Mouse (Mus musculus): ENCODE measurements around the gene Brdt. TPM values are rescaled to one million over a fixed set of nuclear protein-coding genes. Genes with fewer than 3 reads are reported as not detected.

Brdt gene
- polyA plus RNA-seq, 1 experiment from 2014 or later = 0.96 TPM

DNA sequence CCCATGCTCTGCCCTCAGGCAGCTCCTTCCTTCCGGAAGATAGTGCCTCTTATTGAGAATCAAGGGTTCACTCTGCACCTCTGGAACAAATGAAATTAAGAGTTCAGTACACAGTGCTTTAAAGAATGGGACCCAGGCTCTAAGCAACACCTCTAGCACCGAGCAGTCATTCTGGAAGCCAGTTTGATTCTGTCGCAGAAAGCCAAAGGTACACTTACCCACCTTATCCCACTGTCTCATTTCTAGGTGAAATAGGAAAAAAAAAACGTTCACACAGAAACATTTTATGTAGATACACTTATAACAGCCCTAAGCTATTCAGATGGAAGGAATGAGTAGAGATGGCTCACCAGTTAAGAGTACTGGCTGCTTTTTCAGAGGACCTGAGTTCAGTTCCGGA is 71.5 kb downstream of the Brdt start, which contains the start of gene Ephx4:
Ephx4 (plus strand) TSS at position 301 of the 400 bp plus-strand sequence.
- WGBS = 28% methylated on average over 5 of the region's 5 CpGs
- H3K4me3 ChIP-seq (ENCODE audit: low read length) = peak within 1 kb of the TSS; percentile 75
- H3K4me1 ChIP-seq (ENCODE audit: control insufficient read depth, insufficient read depth, low read length) = peaks cover 7% of the 10 kb centered on the region
- H3K27me3 ChIP-seq (ENCODE audit: control insufficient read depth, insufficient read depth, low read length) = peaks cover 12% of the 10 kb centered on the region
- H3K36me3 ChIP-seq (ENCODE audit: control insufficient read depth, insufficient read depth) = no peaks in the 10 kb centered on the region
- peak within 1 kb of the TSS; percentile 99 for H3K4me2 ChIP-seq (ENCODE audit: low read depth, low read length)
- no peak within 1 kb of the TSS for H3K27ac ChIP-seq (ENCODE audit: low read length)
- ATAC-seq (replicated peaks; ENCODE audit: extremely low read depth, insufficient read depth, low FRiP score) = no peak
- H3K9me3 ChIP-seq (replicated peaks; ENCODE audit: control insufficient read depth, low read length) = no peaks in the 10 kb centered on the region
- peak within 1 kb of the TSS; percentile 76 for H3K9ac ChIP-seq (ENCODE audit: low read length)

DNA sequence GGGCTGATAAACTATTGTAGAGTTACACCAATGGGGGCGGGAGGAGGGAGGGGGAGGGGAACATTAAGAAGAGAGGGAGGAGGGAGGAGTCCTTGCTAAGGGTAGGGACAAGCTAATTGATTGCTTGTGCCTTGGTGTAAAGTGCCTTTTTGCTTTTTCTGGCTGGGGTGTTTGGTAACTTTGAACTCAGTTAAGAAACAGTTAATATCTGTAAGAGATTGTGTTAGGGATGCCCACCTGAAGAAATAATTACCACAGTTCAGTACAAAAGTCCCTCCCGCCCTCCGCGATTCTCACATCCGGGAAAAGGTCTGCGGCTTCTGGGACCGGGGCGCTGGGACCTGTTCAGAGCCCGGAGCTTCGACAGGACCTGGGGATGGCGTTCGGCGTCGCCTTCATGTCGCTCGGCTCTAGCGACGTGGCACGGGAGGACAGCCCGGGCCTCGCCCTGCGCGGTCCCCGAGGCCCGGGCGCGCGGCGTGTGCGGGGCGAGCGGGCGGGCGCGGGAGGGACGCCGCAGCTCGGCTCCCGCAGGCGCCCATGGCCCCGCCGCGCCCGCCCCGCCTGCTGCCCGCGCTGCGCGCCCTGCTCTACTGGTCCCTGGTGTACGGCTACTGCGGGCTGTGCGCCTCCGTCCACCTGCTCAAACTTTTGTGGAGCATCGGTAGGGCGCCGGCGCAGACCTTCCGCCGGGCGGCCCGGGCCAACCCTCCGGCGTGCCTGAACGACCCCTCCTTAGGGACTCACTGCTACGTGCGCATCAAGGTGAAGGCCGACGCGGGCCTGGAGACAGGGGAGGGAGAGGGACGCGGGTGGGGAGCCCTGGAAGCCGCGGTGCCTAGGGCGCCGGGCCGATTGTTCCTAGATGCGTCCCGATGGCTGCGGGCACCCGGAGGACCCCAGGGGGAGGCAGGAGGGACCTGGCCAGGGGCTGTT is 72.3 kb downstream of the Brdt start:
- H3K9me3 ChIP-seq (replicated peaks; ENCODE audit: control insufficient read depth, low read length) = no peaks in the 10 kb centered on the region
- H3K27ac ChIP-seq (ENCODE audit: low read length) = no peak overlapping the region
- WGBS = under 1% methylated on average over 80 of the region's 80 CpGs
- no peaks in the 10 kb centered on the region for H3K36me3 ChIP-seq (ENCODE audit: control insufficient read depth, insufficient read depth)
- peak; percentile 60 for ATAC-seq (replicated peaks; ENCODE audit: extremely low read depth, insufficient read depth, low FRiP score)
- H3K4me3 ChIP-seq (ENCODE audit: low read length) = peak overlapping the region; percentile 75
- peaks cover 7% of the 10 kb centered on the region for H3K4me1 ChIP-seq (ENCODE audit: control insufficient read depth, insufficient read depth, low read length)
- peak overlapping the region; percentile 76 for H3K9ac ChIP-seq (ENCODE audit: low read length)
- peak overlapping the region; percentile 99 for H3K4me2 ChIP-seq (ENCODE audit: low read depth, low read length)
- peaks cover 12% of the 10 kb centered on the region for H3K27me3 ChIP-seq (ENCODE audit: control insufficient read depth, insufficient read depth, low read length)

DNA sequence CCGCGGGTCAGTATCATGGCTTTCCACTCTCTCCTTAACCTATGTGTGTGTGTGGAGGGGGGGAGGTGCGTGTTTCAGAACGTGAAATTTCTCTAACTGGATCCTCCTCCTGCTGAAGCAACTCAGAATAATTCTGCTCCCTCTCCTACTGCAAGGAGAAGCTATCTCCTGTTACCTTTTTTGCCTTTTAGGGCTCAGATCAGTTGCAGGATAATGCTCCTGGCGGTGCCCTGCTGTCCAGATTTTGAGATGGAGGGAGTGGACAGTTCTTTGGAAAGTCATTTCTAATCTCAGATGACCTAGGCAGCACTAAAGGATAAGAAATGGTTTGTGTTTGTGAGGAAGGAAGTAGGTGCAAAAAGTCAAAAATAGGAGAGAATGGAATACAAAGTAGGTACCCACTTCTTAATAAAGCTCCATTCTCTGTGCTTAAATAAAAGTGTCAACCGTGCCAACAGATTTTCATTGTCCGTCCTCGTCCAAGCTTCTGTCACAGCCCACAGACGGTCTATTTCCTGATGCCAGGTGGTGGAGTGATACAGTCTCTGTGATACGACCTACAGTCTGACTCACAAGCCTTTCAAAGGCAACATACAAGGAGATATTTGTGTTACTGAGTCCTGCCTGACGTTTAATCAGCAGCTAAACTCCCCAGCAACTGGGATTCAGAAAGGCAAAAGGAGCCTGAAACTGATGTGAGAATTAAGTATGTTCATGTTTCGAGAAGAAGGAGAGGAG is 73.2 kb downstream of the Brdt start:
- Histone ChIP-seq H3K4me2 (ENCODE audit: low read depth, low read length) (peak overlapping the region; percentile 99), H3K9ac (ENCODE audit: low read length) (peak overlapping the region; percentile 76), H3K36me3 (ENCODE audit: control insufficient read depth, insufficient read depth) (no peaks in the 10 kb centered on the region), H3K27me3 (ENCODE audit: control insufficient read depth, insufficient read depth, low read length) (peaks cover 12% of the 10 kb centered on the region), H3K9me3 (replicated peaks; ENCODE audit: control insufficient read depth, low read length) (no peaks in the 10 kb centered on the region), H3K4me1 (ENCODE audit: control insufficient read depth, insufficient read depth, low read length) (peaks cover 7% of the 10 kb centered on the region), H3K4me3 (ENCODE audit: low read length) (peak overlapping the region; percentile 75), H3K27ac (ENCODE audit: low read length) (no peak overlapping the region)
- ATAC-seq (replicated peaks; ENCODE audit: extremely low read depth, insufficient read depth, low FRiP score) = no peak
- WGBS = 27% methylated on average over 12 of the region's 12 CpGs

DNA sequence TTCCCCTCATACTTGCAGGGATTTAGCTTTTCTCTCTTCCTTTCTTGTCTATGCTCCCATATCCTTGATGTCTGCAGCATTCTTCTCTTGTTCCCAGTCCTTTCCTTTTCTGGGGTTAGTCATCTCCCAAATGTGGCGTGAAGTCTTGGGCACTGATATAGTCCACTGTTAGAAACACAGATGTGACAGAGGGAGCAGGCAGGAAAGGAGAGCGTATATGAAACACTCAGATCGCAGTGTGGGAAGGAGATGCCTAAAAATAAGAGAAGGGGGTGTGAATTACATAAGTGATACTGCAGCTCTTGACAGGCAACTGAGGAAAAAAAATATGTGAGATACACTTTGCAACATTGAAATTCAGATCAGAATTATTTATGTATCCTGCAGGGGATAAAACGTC is 74.4 kb downstream of the Brdt start:
- no peak for ATAC-seq (replicated peaks; ENCODE audit: extremely low read depth, insufficient read depth, low FRiP score)
- Histone ChIP-seq H3K9me3 (replicated peaks; ENCODE audit: control insufficient read depth, low read length) (no peaks in the 10 kb centered on the region), H3K4me1 (ENCODE audit: control insufficient read depth, insufficient read depth, low read length) (peaks cover 7% of the 10 kb centered on the region), H3K36me3 (ENCODE audit: control insufficient read depth, insufficient read depth) (no peaks in the 10 kb centered on the region), H3K4me3 (ENCODE audit: low read length) (no peak overlapping the region), H3K27me3 (ENCODE audit: control insufficient read depth, insufficient read depth, low read length) (peaks cover 12% of the 10 kb centered on the region), H3K9ac (ENCODE audit: low read length) (no peak overlapping the region), H3K27ac (ENCODE audit: low read length) (no peak overlapping the region), H3K4me2 (ENCODE audit: low read depth, low read length) (no peak overlapping the region)
- 54% methylated on average over 4 of the region's 4 CpGs for WGBS

DNA sequence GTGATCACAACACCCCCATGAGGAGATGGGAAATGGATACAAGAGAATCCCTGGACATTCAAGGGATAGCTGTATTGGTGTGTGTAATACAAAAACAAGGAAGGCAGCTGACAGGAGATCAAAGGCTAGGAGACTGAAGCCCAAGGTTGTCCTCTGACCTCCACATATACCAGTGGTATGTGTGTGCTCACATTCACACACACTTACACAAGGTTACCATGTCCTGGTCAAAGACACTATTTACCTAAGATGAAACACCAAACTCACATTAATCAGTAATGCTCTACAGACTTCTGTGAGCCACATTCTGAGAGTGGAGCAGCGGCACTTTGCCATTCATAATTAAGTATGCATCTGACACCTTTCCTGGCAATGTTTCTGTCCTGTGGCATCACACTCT is 79.3 kb downstream of the Brdt start:
- WGBS = 76% methylated on average over 1 of the region's 1 CpGs
- no peak for ATAC-seq (replicated peaks; ENCODE audit: extremely low read depth, insufficient read depth, low FRiP score)

DNA sequence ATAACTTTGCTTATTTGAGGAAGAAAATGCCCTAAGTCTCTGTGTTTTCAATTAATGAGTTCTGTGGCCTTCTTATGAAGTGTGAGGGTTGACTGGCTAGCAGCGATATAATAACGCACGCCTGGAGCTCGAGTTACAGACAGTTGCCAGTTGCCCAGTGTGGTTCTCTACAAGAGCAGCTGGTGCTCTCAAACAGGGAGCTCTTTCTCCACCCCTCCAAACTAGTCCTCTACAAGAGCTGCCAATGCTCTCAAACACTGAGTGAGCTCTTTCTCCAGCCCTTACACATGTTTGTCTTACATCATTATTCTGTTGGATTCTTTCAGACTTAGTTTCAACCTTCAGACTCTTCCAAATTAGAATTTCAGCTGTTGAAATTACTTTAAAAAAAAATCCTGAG is 80.4 kb downstream of the Brdt start:
- no peak overlapping the region for H3K4me3 ChIP-seq (ENCODE audit: low read length)
- no peak overlapping the region for H3K27ac ChIP-seq (ENCODE audit: low read length)
- no peaks in the 10 kb centered on the region for H3K36me3 ChIP-seq (ENCODE audit: control insufficient read depth, insufficient read depth)
- 62% methylated on average over 4 of the region's 4 CpGs for WGBS
- no peak overlapping the region for H3K9ac ChIP-seq (ENCODE audit: low read length)
- H3K4me2 ChIP-seq (ENCODE audit: low read depth, low read length) = no peak overlapping the region
- H3K4me1 ChIP-seq (ENCODE audit: control insufficient read depth, insufficient read depth, low read length) = no peaks in the 10 kb centered on the region
- ATAC-seq (replicated peaks; ENCODE audit: extremely low read depth, insufficient read depth, low FRiP score) = no peak
- H3K27me3 ChIP-seq (ENCODE audit: control insufficient read depth, insufficient read depth, low read length) = no peaks in the 10 kb centered on the region
- H3K9me3 ChIP-seq (replicated peaks; ENCODE audit: control insufficient read depth, low read length) = no peaks in the 10 kb centered on the region

More for the DNA sequence above, 79.3 kb downstream of the Brdt start:
- Histone ChIP-seq H3K4me2 (ENCODE audit: low read depth, low read length) (no peak overlapping the region), H3K9me3 (replicated peaks; ENCODE audit: control insufficient read depth, low read length) (no peaks in the 10 kb centered on the region), H3K36me3 (ENCODE audit: control insufficient read depth, insufficient read depth) (no peaks in the 10 kb centered on the region), H3K27ac (ENCODE audit: low read length) (no peak overlapping the region), H3K4me3 (ENCODE audit: low read length) (no peak overlapping the region), H3K4me1 (ENCODE audit: control insufficient read depth, insufficient read depth, low read length) (no peaks in the 10 kb centered on the region), H3K27me3 (ENCODE audit: control insufficient read depth, insufficient read depth, low read length) (no peaks in the 10 kb centered on the region), H3K9ac (ENCODE audit: low read length) (no peak overlapping the region)

DNA sequence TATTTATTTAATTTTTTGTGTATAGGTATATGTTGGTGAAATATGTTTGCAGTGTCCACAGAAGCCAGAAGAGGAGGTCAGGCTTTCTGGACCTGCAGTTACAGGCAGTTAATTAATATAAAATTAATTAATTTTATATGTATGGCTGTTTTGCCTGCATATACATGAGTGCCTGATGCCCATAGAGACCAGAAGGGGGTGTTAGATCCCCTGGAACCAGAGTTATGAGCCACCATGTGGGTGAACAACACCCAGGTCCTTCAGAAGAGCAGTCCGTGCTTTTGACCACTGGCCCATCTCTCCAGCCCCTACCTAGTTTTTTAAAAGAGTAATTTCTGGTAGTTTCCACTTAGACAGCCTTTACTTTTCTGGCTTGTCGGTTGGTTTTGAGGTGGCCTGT is 81.3 kb downstream of the Brdt start:
- no peak overlapping the region for H3K4me2 ChIP-seq (ENCODE audit: low read depth, low read length)
- no peaks in the 10 kb centered on the region for H3K27me3 ChIP-seq (ENCODE audit: control insufficient read depth, insufficient read depth, low read length)
- no peak overlapping the region for H3K27ac ChIP-seq (ENCODE audit: low read length)
- no peaks in the 10 kb centered on the region for H3K4me1 ChIP-seq (ENCODE audit: control insufficient read depth, insufficient read depth, low read length)
- no peak for ATAC-seq (replicated peaks; ENCODE audit: extremely low read depth, insufficient read depth, low FRiP score)
- H3K36me3 ChIP-seq (ENCODE audit: control insufficient read depth, insufficient read depth) = no peaks in the 10 kb centered on the region
- no peak overlapping the region for H3K9ac ChIP-seq (ENCODE audit: low read length)
- no peak overlapping the region for H3K4me3 ChIP-seq (ENCODE audit: low read length)
- no peaks in the 10 kb centered on the region for H3K9me3 ChIP-seq (replicated peaks; ENCODE audit: control insufficient read depth, low read length)
- 79% methylated on average over 2 of the region's 2 CpGs for WGBS

DNA sequence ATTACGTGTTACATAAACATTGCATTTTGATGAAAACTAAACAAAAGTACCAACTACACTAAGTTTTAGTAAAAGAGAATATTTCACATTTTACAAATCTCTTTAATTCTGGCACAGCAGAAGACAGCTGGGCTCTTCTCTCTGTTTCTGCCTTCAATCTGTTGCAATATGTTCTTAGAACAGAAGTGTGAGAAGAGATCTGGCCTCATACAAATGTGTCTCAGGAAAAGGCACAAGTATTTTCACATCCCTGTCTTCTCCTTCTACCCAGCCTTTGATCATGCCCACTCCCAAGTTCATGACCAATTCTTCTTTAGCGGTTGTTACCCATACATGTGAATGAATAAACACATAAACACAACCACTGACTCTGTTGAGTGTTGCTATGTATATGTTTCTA is 84.1 kb downstream of the Brdt start:
- H3K27me3 ChIP-seq (ENCODE audit: control insufficient read depth, insufficient read depth, low read length) = no peaks in the 10 kb centered on the region
- no peaks in the 10 kb centered on the region; the same call in 1 of the 2 replicates for H3K4me1 ChIP-seq (ENCODE audit: control insufficient read depth, insufficient read depth, low read length)
- WGBS = 67% methylated on average over 2 of the region's 2 CpGs
- H3K9me3 ChIP-seq (replicated peaks; ENCODE audit: control insufficient read depth, low read length) = no peaks in the 10 kb centered on the region
- no peaks in the 10 kb centered on the region for H3K36me3 ChIP-seq (ENCODE audit: control insufficient read depth, insufficient read depth)
- no peak overlapping the region for H3K9ac ChIP-seq (ENCODE audit: low read length)
- no peak overlapping the region for H3K4me2 ChIP-seq (ENCODE audit: low read depth, low read length)
- H3K4me3 ChIP-seq (ENCODE audit: low read length) = no peak overlapping the region
- ATAC-seq (replicated peaks; ENCODE audit: extremely low read depth, insufficient read depth, low FRiP score) = no peak
- no peak overlapping the region for H3K27ac ChIP-seq (ENCODE audit: low read length)

DNA sequence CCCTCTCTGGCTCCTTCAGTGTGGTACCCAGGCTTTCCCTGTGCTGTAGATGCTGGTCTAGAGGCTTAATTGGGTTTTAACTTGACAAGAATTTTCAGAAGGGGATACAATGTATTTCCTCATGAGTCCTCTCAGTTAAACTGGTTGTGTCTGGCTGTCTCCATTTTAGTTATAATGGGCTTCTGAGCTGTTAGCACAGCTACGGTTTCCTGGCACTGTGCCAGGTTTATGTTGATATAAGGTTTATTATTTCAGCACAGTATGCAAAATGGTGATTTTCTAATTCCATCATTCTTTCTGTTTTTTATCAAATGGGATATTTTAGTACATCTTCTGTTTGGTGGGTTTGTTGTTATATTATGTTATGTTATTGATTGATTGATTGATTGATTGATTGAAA is 90.7 kb downstream of the Brdt start:
- H3K4me1 ChIP-seq (ENCODE audit: control insufficient read depth, insufficient read depth, low read length) = no peaks in the 10 kb centered on the region; the same call in 1 of the 2 replicates
- H3K36me3 ChIP-seq (ENCODE audit: control insufficient read depth, insufficient read depth) = no peaks in the 10 kb centered on the region
- no peak overlapping the region for H3K4me3 ChIP-seq (ENCODE audit: low read length)
- no peaks in the 10 kb centered on the region for H3K9me3 ChIP-seq (replicated peaks; ENCODE audit: control insufficient read depth, low read length)
- no peak overlapping the region for H3K27ac ChIP-seq (ENCODE audit: low read length)
- WGBS = 18% methylated on average over 1 of the region's 1 CpGs
- no peaks in the 10 kb centered on the region for H3K27me3 ChIP-seq (ENCODE audit: control insufficient read depth, insufficient read depth, low read length)
- H3K4me2 ChIP-seq (ENCODE audit: low read depth, low read length) = no peak overlapping the region
- ATAC-seq (replicated peaks; ENCODE audit: extremely low read depth, insufficient read depth, low FRiP score) = no peak
- H3K9ac ChIP-seq (ENCODE audit: low read length) = no peak overlapping the region

Measured in heart, embryonic 16.5 days (tissue).